Mouse (Mus musculus): ENCODE results near the gene Mrpl55. TPM values are rescaled to one million over a fixed set of nuclear protein-coding genes. Genes with fewer than 3 reads are reported as not detected.

Gene Mrpl55
- total RNA-seq, 2 experiments from 2014 or later = 36.7 to 42.7 TPM

Other genes starting within 250 kb of the Mrpl55 start
- gene Hist3h2a, start 247.8 kb upstream of the Mrpl55 start, total RNA-seq (2021) = 10 to 100 TPM; 66.5 to 67.4 TPM
- gene Trim17, start 247.8 kb upstream of the Mrpl55 start, total RNA-seq (2021) = 1 to 10 TPM; 2.8 to 3.7 TPM
- gene Trim11, start 224.4 kb upstream of the Mrpl55 start, total RNA-seq (2021) = 10 to 100 TPM; 22.0 to 22.7 TPM
- gene Obscn, start 66.1 kb upstream of the Mrpl55 start, total RNA-seq (2021) = 1 to 10 TPM; 2.1 to 2.3 TPM
- gene Iba57, start 38.7 kb upstream of the Mrpl55 start, total RNA-seq (2021) = 10 to 100 TPM; 11.4 to 13.9 TPM
- gene Gjc2, start 19.3 kb upstream of the Mrpl55 start, total RNA-seq (2021) = 1 to 10 TPM; 1.6 to 3.9 TPM
- 100 to 1,000 TPM; 115 to 117 TPM for gene Guk1, start 10.3 kb upstream of the Mrpl55 start, total RNA-seq (2021)
- 10 to 100 TPM; 19.7 to 20.4 TPM for gene 2310033P09Rik, start 5.8 kb downstream of the Mrpl55 start, total RNA-seq (2021)
- gene Arf1, start 25.8 kb downstream of the Mrpl55 start, total RNA-seq (2021) = 100 to 1,000 TPM; 433 to 443 TPM
- not detected for gene Wnt3a, start 88.3 kb downstream of the Mrpl55 start, total RNA-seq (2021)
- gene Wnt9a, start 104.4 kb downstream of the Mrpl55 start, total RNA-seq (2021) = 10 to 100 TPM; 14.0 to 15.2 TPM
- gene Prss38, start 173.2 kb downstream of the Mrpl55 start, total RNA-seq (2021) = not detected
- 10 to 100 TPM; 34.4 to 34.5 TPM for gene Jmjd4, start 247.6 kb downstream of the Mrpl55 start, total RNA-seq (2021)
- gene Snap47, start 248.7 kb downstream of the Mrpl55 start, total RNA-seq (2021) = 100 to 1,000 TPM; 366 to 371 TPM

Measured in left cerebral cortex, postnatal 10 days (tissue).